Mouse (Mus musculus): ENCODE data around the gene Dnajc8.
"Not testable (repeated sequence)": the region's sequence is repeated elsewhere in the genome, so short reads cannot be mapped to it uniquely, and the experiment has no call there.

Dnajc8 gene

DNA sequence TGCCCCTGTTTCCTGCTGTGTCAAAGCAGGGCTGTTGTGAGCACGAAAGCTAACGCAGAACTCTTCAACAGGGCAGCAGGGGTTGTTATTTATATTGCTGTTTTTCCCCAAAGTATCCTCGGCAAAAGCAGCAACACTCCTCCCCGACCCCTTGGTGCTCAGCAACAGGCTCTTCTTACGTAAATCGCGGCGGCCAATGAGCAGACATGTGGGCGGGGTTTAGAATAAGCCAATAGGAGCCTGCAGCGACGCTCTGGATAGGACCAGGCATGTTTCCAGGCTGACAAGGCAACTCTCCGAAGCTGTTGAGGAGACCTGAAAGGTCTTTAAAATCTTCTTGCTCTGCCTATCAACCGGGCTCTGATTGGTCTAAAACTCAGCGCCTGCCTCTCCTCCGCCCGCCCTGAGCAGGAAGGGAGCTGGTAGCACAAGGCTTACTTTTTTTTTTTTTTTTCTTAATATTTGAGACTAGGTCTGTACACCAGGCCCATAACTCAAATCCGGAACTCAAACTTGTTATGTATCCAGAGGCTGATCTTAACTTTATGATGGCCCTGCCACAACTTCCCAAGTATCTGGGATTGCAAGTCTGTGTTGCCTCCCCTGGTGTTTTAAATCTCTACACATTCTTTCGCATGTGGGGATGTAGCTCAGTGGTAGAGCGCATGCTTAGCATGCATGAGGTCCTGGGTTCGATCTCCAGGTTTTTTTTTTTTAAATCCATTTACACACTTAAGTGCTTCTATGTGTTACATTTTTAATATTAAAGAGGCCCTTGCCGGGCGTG lies 19.8 kb upstream of the Dnajc8 start:
- peak; percentile 93 for DNase-seq

DNA sequence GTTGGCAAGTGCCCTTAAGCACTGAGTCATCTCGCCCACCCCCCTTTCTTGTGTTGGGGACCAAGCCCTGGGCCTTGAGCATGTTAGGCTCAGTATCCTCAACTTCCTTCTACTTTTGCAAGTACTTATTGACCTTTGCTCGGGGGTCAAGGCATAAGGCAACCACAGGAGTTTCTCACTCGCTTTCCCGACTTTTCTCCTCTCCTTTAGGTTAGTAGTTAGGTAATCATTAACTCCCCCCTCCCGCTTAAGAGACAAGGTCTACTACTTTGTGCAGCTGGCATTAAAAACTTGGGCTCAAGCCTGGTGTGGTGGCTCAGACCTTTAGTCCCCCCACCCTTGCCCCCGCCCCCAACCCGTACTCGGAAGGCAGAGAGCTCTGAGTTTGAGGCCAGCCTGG lies 17.3 kb upstream of the Dnajc8 start:
- DNase-seq, result no peak

DNA sequence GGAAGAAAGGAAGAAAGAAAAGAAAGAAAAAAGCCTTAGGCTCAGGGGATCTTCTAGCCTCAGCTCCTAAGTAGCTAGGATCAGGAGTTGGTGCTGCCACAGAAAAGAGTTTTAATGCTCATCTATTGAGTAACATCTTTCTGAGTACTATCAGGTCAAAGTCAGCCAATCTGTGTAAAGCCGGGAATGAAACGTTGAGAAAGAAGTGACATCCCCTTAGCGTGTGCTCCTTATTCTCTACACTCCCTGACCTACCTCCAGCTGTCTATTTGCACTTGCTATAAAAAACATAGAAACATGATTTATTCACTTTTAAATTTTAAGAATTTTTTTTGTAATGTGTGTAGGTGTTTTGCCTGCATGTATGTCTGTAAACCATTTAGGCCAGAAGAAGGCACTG lies 16.2 kb upstream of the Dnajc8 start:
- no peak for DNase-seq

- DNase-seq, result no peak
Observed at GRCm38 (mm10) chr4:132524321-132524741, 11.0 kb upstream of the Dnajc8 start.

GRCm38 (mm10) chr4:132524808-132525207 lies 10.5 kb upstream of the Dnajc8 start:
- DNase-seq, result peak; percentile 61

- DNase-seq, result peak; percentile 36
Observed at GRCm38 (mm10) chr4:132526678-132527077, 8.7 kb upstream of the Dnajc8 start.

DNA sequence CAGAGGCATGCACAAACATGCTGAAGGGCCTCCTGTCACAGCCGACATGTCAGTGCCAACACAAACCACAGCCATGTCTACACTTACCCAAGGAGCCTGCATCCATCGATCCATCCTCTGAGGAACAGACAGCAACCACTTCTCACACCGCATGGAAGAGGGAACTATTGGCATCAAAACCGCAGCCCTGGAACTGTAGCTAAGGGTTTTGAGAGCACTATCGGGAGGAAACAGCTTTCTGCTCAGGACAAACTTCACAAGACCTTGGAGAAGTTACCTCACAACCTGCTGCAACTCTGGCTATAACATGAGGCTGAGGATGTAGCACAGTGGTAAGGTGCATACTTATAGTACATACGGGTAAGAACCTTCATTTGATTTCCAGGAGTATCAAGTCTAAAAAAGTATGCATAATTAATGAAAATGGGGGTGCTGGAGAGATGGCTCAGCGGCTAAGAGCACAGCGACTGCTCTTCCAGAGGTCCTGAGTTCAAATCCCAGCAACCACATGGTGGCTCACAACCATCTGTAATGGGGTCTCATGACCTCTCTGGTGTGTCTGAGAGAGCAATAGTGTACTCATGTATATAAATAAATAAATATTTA lies 7.3 kb upstream of the Dnajc8 start:
- no peak for DNase-seq

DNA sequence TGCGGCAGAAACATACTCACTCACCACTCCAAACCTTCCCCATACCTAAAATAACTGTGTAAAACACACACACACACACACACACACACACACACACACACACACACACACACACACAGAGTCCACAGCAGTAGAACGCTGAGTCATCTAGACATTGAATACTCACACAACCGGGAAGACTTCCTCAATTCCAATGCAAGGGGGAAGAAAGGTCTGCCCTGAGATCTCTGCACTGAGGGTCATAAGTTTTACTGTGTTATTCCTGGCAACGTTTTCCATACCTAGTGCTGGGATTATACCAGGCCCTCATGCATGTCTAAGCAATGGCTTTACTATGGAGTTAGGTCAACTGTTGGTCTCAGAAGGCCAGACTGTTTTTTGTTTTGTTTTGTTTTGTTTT lies 6.0 kb upstream of the Dnajc8 start:
- DNase-seq, result peak; percentile 46

DNA sequence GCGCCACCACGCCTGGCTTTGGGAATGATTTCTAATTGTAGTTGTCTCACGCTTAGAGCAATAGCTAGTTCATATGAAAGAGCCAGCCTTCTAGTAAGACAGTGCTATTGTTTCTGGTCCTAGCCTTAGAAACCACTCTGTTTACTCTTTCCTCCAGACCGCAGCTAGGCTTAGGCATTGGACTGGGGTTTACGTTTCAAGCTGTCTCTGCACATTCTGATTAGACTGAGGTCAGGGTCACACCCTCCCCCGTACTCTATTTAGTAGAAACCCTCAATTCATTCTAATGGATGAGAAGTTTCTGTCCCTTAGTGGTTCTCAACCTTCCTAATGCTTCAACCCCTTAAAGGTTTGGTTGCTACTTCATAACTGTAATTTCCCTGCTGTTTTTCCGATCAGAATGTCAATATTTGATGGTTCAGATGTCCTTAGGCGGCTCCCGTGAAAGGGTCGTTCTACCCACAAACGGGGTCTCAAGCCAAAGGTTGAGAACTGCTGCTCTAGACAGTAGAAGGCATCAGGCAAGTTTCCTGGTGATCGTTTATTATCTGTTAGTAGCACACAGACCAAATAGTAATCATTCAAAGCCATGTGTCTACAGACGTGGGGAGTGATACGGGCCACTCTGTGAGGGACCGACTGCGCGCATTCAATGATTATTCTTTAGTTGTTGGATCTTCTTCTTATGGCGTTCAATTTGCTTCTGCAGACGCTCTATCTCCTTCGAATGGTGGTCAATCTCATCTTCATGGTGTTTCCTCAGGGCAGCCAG lies 5.1 kb upstream of the Dnajc8 start:
- peak; percentile 74 for DNase-seq

DNA sequence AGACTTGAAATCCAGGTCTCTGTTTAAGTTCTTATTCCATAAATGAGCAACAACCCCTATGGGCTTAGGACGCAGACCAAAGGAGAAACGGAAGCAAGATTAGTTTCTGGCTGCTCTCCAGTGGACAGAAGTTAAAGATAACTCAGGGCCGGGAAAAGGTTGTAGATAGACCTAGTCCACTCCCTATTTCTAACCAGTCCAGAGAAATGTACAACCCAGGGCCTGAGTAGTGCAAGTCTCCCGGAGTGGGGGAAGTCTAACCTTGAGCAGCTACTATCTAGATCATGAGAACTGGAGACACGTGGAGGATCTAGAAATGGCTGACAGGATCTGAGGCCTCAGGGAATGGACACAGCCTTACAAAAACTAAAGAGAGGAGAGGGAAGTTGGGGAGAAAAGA lies 2.9 kb upstream of the Dnajc8 start:
- DNase-seq, result peak; percentile 55

- DNase-seq, result peak; percentile 99
Observed at GRCm38 (mm10) chr4:132532981-132533916, 2.1 kb upstream of the Dnajc8 start, which contains the start of gene Atpif1. Gene Atpif1 (minus strand): TSS chr4:132533659.

DNA sequence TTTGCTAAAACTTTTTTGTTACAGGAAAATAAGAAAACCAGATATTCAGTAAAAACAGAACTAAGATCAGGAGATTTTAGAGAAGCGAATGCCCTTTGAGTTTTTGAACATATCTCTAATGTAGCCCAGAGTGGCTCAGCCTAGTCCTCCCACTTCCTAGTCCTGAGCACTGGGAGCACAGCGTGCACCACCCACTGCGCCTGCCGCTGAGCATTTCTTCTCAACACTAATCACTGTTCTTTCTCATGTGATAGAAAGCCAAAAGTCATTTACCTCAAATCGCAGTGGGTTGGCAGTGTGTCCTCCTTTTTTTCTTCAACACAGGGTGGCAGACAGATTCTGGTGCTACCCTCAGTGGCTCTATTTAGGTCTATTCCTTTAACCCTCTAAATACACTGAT lies 4.1 kb downstream of the Dnajc8 start:
- no peak for DNase-seq

DNA sequence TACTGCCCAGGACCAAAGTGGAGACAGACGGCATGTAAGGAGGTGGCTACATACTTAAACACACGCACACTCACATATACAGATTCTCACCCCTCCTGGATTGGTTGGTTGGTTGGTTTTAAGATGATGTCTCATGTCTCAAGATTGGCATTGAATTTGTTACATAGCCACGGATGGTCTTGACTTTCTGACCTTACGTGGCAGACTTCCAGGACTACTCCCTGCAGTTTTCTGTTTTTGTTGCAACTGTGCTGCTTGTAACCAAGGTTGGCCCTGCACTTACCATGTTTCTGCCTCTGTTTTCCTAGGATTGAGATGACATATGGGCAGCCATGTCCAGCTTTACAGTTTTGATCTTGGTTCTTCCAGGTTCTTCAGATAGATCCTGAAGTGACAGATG lies 6.1 kb downstream of the Dnajc8 start:
- no peak for DNase-seq

- DNase-seq, result no peak
Observed at GRCm38 (mm10) chr4:132542724-132543123, 7.4 kb downstream of the Dnajc8 start.

- peak; percentile 71 for DNase-seq
Observed at GRCm38 (mm10) chr4:132545851-132546250, 10.5 kb downstream of the Dnajc8 start.

DNA sequence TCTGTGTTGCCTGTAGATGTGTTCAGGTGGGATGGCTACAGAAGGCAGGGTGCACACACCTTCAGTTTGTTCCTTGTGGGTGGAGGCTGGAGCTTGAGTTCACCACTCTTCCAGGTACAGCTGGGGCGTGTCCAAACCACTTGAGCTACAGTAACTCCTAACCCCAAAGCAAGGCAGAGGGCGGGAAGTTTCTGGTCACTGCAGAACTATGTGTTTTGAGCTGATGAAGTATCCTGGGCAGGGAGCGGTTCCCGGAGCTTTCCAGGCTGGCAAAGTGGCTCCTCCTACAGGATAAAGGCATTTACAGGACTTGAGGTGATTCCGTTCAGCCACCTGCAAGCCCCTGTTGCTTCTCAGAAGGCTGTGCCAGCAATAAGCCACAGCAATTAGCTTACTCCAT lies 18.9 kb downstream of the Dnajc8 start:
- DNase-seq, result no peak

GRCm38 (mm10) chr4:132554653-132555052 lies 19.3 kb downstream of the Dnajc8 start:
- no peak for DNase-seq

GRCm38 (mm10) chr4:132555550-132555949 lies 20.2 kb downstream of the Dnajc8 start:
- DNase-seq, result not testable (repeated sequence)

- no peak for DNase-seq
Observed at GRCm38 (mm10) chr4:132563261-132563660, 27.9 kb downstream of the Dnajc8 start.

- DNase-seq, result peak; percentile 56
Observed at GRCm38 (mm10) chr4:132563965-132564364, 28.6 kb downstream of the Dnajc8 start, which contains the start of gene Ptafr. Gene Ptafr (plus strand): TSS chr4:132564067.

DNA sequence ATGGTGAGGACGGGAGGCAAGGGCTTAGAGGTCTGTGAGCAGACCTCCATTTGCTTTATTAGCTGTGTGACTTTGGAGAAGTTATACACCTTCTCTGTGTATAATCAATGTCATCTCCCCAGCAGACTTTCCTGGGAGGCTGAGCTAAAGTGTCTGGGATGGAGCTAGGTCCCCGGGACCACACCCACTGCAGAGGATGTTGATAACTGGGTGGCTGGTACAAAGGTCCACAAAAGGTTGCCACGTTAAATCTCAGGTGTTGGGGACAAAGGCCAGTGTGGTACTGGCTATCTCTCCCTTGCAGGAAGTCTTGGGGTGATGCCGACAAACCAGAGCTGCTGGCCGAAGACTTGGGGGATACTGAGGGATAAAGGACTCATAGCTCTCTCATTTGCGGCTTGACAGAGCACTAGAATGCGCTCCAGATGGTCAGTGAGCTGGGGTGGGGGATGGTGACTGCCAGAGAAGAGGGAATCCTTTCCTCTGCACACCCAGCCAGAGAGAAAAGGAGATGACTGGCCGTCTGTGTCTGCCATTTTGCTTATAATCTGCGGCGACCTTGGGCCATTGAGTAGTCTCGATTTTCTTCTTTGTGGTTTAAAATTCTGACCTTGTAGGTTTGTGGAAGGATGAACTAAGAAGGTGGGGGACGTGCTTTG lies 29.9 kb downstream of the Dnajc8 start:
- no peak for DNase-seq

- DNase-seq, result no peak
Observed at GRCm38 (mm10) chr4:132567361-132567779, 32.0 kb downstream of the Dnajc8 start.

All from liver (tissue).